Mouse (Mus musculus) liver, embryonic 14.5 days (tissue): Measurements from ENCODE around the gene Rgs5.

Experiments used
- CTCF ChIP-seq: IDR thresholded peaks from 2 replicates; pipeline ENCODE4 v1.5.1; 2016; ENCODE audit warnings: antibody characterized with exemption, low read depth, control low read depth
- EP300 ChIP-seq: IDR thresholded peaks from 2 replicates; pipeline ENCODE4 v1.6.1; 2016; ENCODE audit warnings: antibody characterized with exemption, low read depth

- no peak for TF ChIP-seq CTCF
- TF ChIP-seq EP300: no peak
These were observed 40.1 kb downstream of the Rgs5 start for GRCm38 (mm10) chr1:169695356-169695755.
